Mouse (Mus musculus): ENCODE measurements at regions not wholly inside any gene's neighbourhood (a gene's known extent, or its start where the extent isn't known, plus 50 kb on each side); places are given as distances from the start of the nearest gene placed in this dataset.

DNA sequence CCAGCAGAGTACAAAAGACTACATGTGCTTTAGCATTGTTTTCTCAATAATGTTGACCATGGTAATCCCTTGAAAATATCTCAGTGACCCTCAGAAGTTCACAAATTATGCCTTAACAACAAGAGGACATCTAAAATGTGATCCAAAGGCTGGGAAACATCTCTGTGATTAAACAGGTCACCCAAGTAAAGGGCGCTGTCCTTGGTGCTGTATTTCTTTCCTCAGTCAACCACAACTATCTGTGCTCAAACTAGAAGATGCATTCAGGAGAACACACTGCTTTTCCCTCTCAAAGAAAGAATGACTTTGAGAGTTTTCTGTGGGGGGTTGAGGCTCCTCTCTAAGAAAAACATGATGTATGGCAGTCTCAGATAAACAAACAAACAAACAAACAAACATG is 211.1 kb downstream of the Rbm26 start:
- TF ChIP-seq CTCF (IDR thresholded peaks at IDR 0.05; ENCODE audit: low read depth, low read length) = no peak
- TF ChIP-seq POLR2A (IDR thresholded peaks at IDR 0.05; ENCODE audit: extremely low read depth, insufficient read depth, low read length) = no peak
